Mouse (Mus musculus): ENCODE measurements around the gene A930002H24Rik. TPM values are rescaled to one million over a fixed set of nuclear protein-coding genes. Genes with fewer than 3 reads are reported as not detected.

A930002H24Rik gene
- polyA plus RNA-seq (2015; fragmentation: Nextera tagmentation; extraction: Ambion mirVana), result 1.9 and 3.3 TPM in 2 replicates

GRCm38 (mm10) chr17:63863647-63864149 is at the start of gene A930002H24Rik:
Gene A930002H24Rik, minus strand, starts transcription at chr17:63863791.
- peak; percentile 100 for ATAC-seq (ENCODE audit: insufficient number of reproducible peaks, low FRiP score, low TSS enrichment, low read depth)
- H3K27ac ChIP-seq (replicated peaks), result peak within 1 kb of the TSS; percentile 84
- 0 out of 2 replicates have a peak, but pooled peaks cover 7% of the 10 kb centered on the region for H3K4me1 ChIP-seq
- H3K9ac ChIP-seq, result peak within 1 kb of the TSS; percentile 77
- H3K9me3 ChIP-seq (replicated peaks), result no peaks in the 10 kb centered on the region
- peak within 1 kb of the TSS; percentile 97 for H3K4me2 ChIP-seq (replicated peaks)
- WGBS, result under 1% methylated on average over 55 of the region's 55 CpGs
- H3K36me3 ChIP-seq, result no peaks in the 10 kb centered on the region
- H3K4me3 ChIP-seq (replicated peaks), result peak within 1 kb of the TSS; percentile 98
- H3K27me3 ChIP-seq, result no peaks in the 10 kb centered on the region

GRCm38 (mm10) chr17:63909297-63909696 is 45.7 kb upstream of the A930002H24Rik start:
- no peak overlapping the region for H3K4me3 ChIP-seq (replicated peaks)
- H3K9ac ChIP-seq, result no peak overlapping the region
- H3K4me2 ChIP-seq (replicated peaks), result no peak overlapping the region
- 0 out of 2 replicates have a peak, but pooled peaks cover 4% of the 10 kb centered on the region for H3K36me3 ChIP-seq
- no peak for ATAC-seq (ENCODE audit: insufficient number of reproducible peaks, low FRiP score, low TSS enrichment, low read depth)
- no peaks in the 10 kb centered on the region for H3K4me1 ChIP-seq
- H3K27me3 ChIP-seq, result no peaks in the 10 kb centered on the region
- no peaks in the 10 kb centered on the region for H3K9me3 ChIP-seq (replicated peaks)
- WGBS, result 98% methylated on average over 4 of the region's 4 CpGs
- H3K27ac ChIP-seq (replicated peaks), result no peak overlapping the region

- Histone ChIP-seq H3K36me3 (no peaks in the 10 kb centered on the region), H3K27ac (replicated peaks) (no peak overlapping the region), H3K4me3 (replicated peaks) (no peak overlapping the region), H3K9ac (no peak overlapping the region), H3K4me2 (replicated peaks) (no peak overlapping the region), H3K4me1 (0 out of 2 replicates have a peak, but pooled peaks cover 3% of the 10 kb centered on the region), H3K27me3 (no peaks in the 10 kb centered on the region), H3K9me3 (replicated peaks) (no peaks in the 10 kb centered on the region)
- no peak for ATAC-seq (ENCODE audit: insufficient number of reproducible peaks, low FRiP score, low TSS enrichment, low read depth)
- 82% methylated on average over 7 of the region's 7 CpGs for WGBS
Measured at GRCm38 (mm10) chr17:63897050-63897449, 33.5 kb upstream of the A930002H24Rik start.

GRCm38 (mm10) chr17:63895829-63896228 is 32.2 kb upstream of the A930002H24Rik start:
- H3K9ac ChIP-seq, result no peak overlapping the region
- H3K4me2 ChIP-seq (replicated peaks), result no peak overlapping the region
- H3K27ac ChIP-seq (replicated peaks), result no peak overlapping the region
- no peaks in the 10 kb centered on the region for H3K27me3 ChIP-seq
- ATAC-seq (ENCODE audit: insufficient number of reproducible peaks, low FRiP score, low TSS enrichment, low read depth), result no peak
- H3K9me3 ChIP-seq (replicated peaks), result no peaks in the 10 kb centered on the region
- H3K4me3 ChIP-seq (replicated peaks), result no peak overlapping the region
- no peaks in the 10 kb centered on the region for H3K36me3 ChIP-seq
- H3K4me1 ChIP-seq, result 0 out of 2 replicates have a peak, but pooled peaks cover 3% of the 10 kb centered on the region
- 81% methylated on average over 3 of the region's 3 CpGs for WGBS

- no peaks in the 10 kb centered on the region for H3K36me3 ChIP-seq
- ATAC-seq (ENCODE audit: insufficient number of reproducible peaks, low FRiP score, low TSS enrichment, low read depth), result no peak
- no peak overlapping the region for H3K4me2 ChIP-seq (replicated peaks)
- H3K9ac ChIP-seq, result no peak overlapping the region
- no peak overlapping the region for H3K4me3 ChIP-seq (replicated peaks)
- H3K4me1 ChIP-seq, result no peaks in the 10 kb centered on the region
- H3K9me3 ChIP-seq (replicated peaks), result no peaks in the 10 kb centered on the region
- H3K27me3 ChIP-seq, result no peaks in the 10 kb centered on the region
- H3K27ac ChIP-seq (replicated peaks), result no peak overlapping the region
Measured at GRCm38 (mm10) chr17:63890611-63891010, 27.0 kb upstream of the A930002H24Rik start.

- Histone ChIP-seq H3K36me3 (no peaks in the 10 kb centered on the region), H3K27me3 (no peaks in the 10 kb centered on the region), H3K4me1 (no peaks in the 10 kb centered on the region), H3K27ac (replicated peaks) (no peak overlapping the region), H3K4me2 (replicated peaks) (no peak overlapping the region), H3K9me3 (replicated peaks) (no peaks in the 10 kb centered on the region), H3K4me3 (replicated peaks) (no peak overlapping the region), H3K9ac (no peak overlapping the region)
- no peak for ATAC-seq (ENCODE audit: insufficient number of reproducible peaks, low FRiP score, low TSS enrichment, low read depth)
- WGBS, result 95% methylated on average over 2 of the region's 2 CpGs
Measured at GRCm38 (mm10) chr17:63886988-63887387, 23.4 kb upstream of the A930002H24Rik start.

GRCm38 (mm10) chr17:63880009-63880408 is 16.4 kb upstream of the A930002H24Rik start:
- ATAC-seq (ENCODE audit: insufficient number of reproducible peaks, low FRiP score, low TSS enrichment, low read depth), result no peak
- Histone ChIP-seq H3K4me2 (replicated peaks) (no peak overlapping the region), H3K4me1 (no peaks in the 10 kb centered on the region), H3K9ac (no peak overlapping the region), H3K36me3 (no peaks in the 10 kb centered on the region), H3K4me3 (replicated peaks) (no peak overlapping the region), H3K27ac (replicated peaks) (no peak overlapping the region), H3K9me3 (replicated peaks) (no peaks in the 10 kb centered on the region), H3K27me3 (no peaks in the 10 kb centered on the region)
- WGBS, result 84% methylated on average over 4 of the region's 4 CpGs

- H3K9ac ChIP-seq, result no peak overlapping the region
- H3K27ac ChIP-seq (replicated peaks), result no peak overlapping the region
- no peaks in the 10 kb centered on the region for H3K27me3 ChIP-seq
- no peak overlapping the region for H3K4me3 ChIP-seq (replicated peaks)
- ATAC-seq (ENCODE audit: insufficient number of reproducible peaks, low FRiP score, low TSS enrichment, low read depth), result no peak
- no peaks in the 10 kb centered on the region for H3K9me3 ChIP-seq (replicated peaks)
- H3K4me2 ChIP-seq (replicated peaks), result no peak overlapping the region
- no peaks in the 10 kb centered on the region for H3K36me3 ChIP-seq
- 70% methylated on average over 4 of the region's 4 CpGs for WGBS
- no peaks in the 10 kb centered on the region for H3K4me1 ChIP-seq
Measured at GRCm38 (mm10) chr17:63878889-63879288, 15.3 kb upstream of the A930002H24Rik start.

- ATAC-seq (ENCODE audit: insufficient number of reproducible peaks, low FRiP score, low TSS enrichment, low read depth), result no peak
- H3K9ac ChIP-seq, result no peak overlapping the region
- 76% methylated on average over 7 of the region's 7 CpGs for WGBS
- H3K27ac ChIP-seq (replicated peaks), result no peak overlapping the region
- H3K4me3 ChIP-seq (replicated peaks), result no peak overlapping the region
- no peak overlapping the region for H3K4me2 ChIP-seq (replicated peaks)
- H3K36me3 ChIP-seq, result no peaks in the 10 kb centered on the region; the same call in 1 of the 2 replicates
- no peaks in the 10 kb centered on the region for H3K4me1 ChIP-seq
- no peaks in the 10 kb centered on the region for H3K27me3 ChIP-seq
- no peaks in the 10 kb centered on the region for H3K9me3 ChIP-seq (replicated peaks)
Measured at GRCm38 (mm10) chr17:63871773-63872172, 8.2 kb upstream of the A930002H24Rik start.

GRCm38 (mm10) chr17:63864171-63864571 is 580 bp upstream of the A930002H24Rik start:
- H3K9ac ChIP-seq, result peak overlapping the region; percentile 77
- no peaks in the 10 kb centered on the region for H3K36me3 ChIP-seq
- no peaks in the 10 kb centered on the region for H3K27me3 ChIP-seq
- WGBS, result under 1% methylated on average over 44 of the region's 48 CpGs
- H3K27ac ChIP-seq (replicated peaks), result peak overlapping the region; percentile 82
- peak; percentile 65 for ATAC-seq (ENCODE audit: insufficient number of reproducible peaks, low FRiP score, low TSS enrichment, low read depth)
- H3K4me3 ChIP-seq (replicated peaks), result peak overlapping the region; percentile 98
- H3K4me2 ChIP-seq (replicated peaks), result peak overlapping the region; percentile 97
- H3K4me1 ChIP-seq, result 0 out of 2 replicates have a peak, but pooled peaks cover 7% of the 10 kb centered on the region
- no peaks in the 10 kb centered on the region for H3K9me3 ChIP-seq (replicated peaks)

GRCm38 (mm10) chr17:63863012-63863630 is 470 bp downstream of the A930002H24Rik start, which contains the start of gene Fer:
Gene Fer, plus strand, starts transcription at chr17:63863062.
- Histone ChIP-seq H3K4me2 (replicated peaks) (peak within 1 kb of the TSS; percentile 97), H3K4me1 (0 out of 2 replicates have a peak, but pooled peaks cover 7% of the 10 kb centered on the region), H3K9me3 (replicated peaks) (no peaks in the 10 kb centered on the region), H3K9ac (peak within 1 kb of the TSS; percentile 77), H3K27me3 (no peaks in the 10 kb centered on the region), H3K4me3 (replicated peaks) (peak within 1 kb of the TSS; percentile 98), H3K27ac (replicated peaks) (peak within 1 kb of the TSS; percentile 84), H3K36me3 (no peaks in the 10 kb centered on the region)
- ATAC-seq (ENCODE audit: insufficient number of reproducible peaks, low FRiP score, low TSS enrichment, low read depth), result peak; percentile 34
- WGBS, result 1% methylated on average over 41 of the region's 41 CpGs

Measured in embryonic facial prominence, embryonic 15.5 days (tissue).